Mouse (Mus musculus): Measurements from ENCODE around the gene Twf2. TPM values are rescaled to one million over a fixed set of nuclear protein-coding genes. Genes with fewer than 3 reads are reported as not detected.

Twf2 gene
- total RNA-seq, 2 experiments from 2014 or later = 113 to 156 TPM

Small RNA genes within 50 kb of the gene (microRNA-seq; reads per million reads assigned to microRNA genes)
- gene Mir135a-1 = 0 reads per million in 2 experiments
- 74,840 to 115,731 reads per million in 2 experiments for gene Mirlet7g

Other genes starting within 250 kb of the Twf2 start
- gene Col6a5, start 242.5 kb upstream of the Twf2 start, total RNA-seq (2021) = under 1 TPM; 0.13 to 0.35 TPM
- not detected for gene Col6a4, start 106.3 kb upstream of the Twf2 start, total RNA-seq (2021)
- 1 to 10 TPM in 1 of 2 experiments, under 1 TPM in 1; 0.76 to 1.2 TPM for gene Glyctk, start 45.0 kb upstream of the Twf2 start, total RNA-seq (2021)
- gene Wdr82, start 32.2 kb upstream of the Twf2 start, total RNA-seq (2021) = 10 to 100 TPM; 18.4 to 20.3 TPM
- 1 to 10 TPM; 3.0 to 3.3 TPM for gene Ppm1m, start 3.4 kb upstream of the Twf2 start, total RNA-seq (2021)
- under 1 TPM; 0.25 to 0.31 TPM for gene Tlr9, start 19.5 kb downstream of the Twf2 start, total RNA-seq (2021)
- 100 to 1,000 TPM; 235 to 282 TPM for gene Alas1, start 45.5 kb downstream of the Twf2 start, total RNA-seq (2021)
- 1 to 10 TPM; 1.5 to 1.7 TPM for gene Poc1a, start 78.0 kb downstream of the Twf2 start, total RNA-seq (2021)
- gene Dusp7, start 165.5 kb downstream of the Twf2 start, total RNA-seq (2021) = 10 to 100 TPM; 24.9 to 28.3 TPM
- 100 to 1,000 TPM; 218 to 266 TPM for gene Rpl29, start 226.3 kb downstream of the Twf2 start, total RNA-seq (2021)
- gene Acy1, start 235.2 kb downstream of the Twf2 start, total RNA-seq (2021) = 10 to 100 TPM in 1 of 2 experiments, 1 to 10 TPM in 1; 9.0 to 12.3 TPM
- gene Abhd14b, start 244.4 kb downstream of the Twf2 start, total RNA-seq (2021) = 1 to 10 TPM; 3.5 to 4.5 TPM
- gene Abhd14a, start 244.6 kb downstream of the Twf2 start, total RNA-seq (2021) = 10 to 100 TPM; 14.6 to 15.7 TPM